Mouse (Mus musculus) adrenal gland, adult 18-20 months (tissue): ENCODE data around the gene AC129217.1. TPM values are rescaled to one million over a fixed set of nuclear protein-coding genes. Genes with fewer than 3 reads are reported as not detected.
"Not testable (repeated sequence)": the region's sequence is repeated elsewhere in the genome, so short reads cannot be mapped to it uniquely, and the experiment has no call there.

Source experiments
- DNase-seq, 2 experiments: peaks; one replicate each; pipeline ENCODE4 v3.0.0; 2021 to 2022; ENCODE audit warnings: low spot score in 2 of 2
- total RNA-seq, 2 experiments: library from RNA; stranded (reverse); gene quantifications; 1 replicate in 1 of 2; 2 replicates in 1 of 2; pipeline ENCODE4 v1.2.3; 2021

AC129217.1 gene
- total RNA-seq, 2 experiments from 2014 or later, result not detected

DNA sequence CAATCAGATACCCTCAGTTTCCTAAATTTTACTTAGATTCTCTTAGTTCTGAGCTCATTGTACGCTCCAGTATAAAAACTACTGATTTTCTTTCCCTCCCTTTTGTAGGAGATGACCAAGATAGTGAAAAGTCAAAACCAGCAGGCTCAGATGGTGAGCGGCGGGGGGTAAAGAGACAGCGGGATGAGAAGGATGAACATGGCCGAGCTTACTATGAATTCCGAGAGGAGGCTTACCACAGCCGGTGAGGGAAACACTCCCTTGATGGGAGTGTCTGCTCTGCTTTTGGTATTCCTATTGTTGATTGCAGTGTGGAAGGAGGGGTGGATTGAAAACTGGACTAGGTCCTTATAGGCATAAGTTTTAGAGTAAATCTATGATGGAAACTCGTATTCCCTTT lies 6.9 kb upstream of the AC129217.1 start:
- DNase-seq, result no peak

DNA sequence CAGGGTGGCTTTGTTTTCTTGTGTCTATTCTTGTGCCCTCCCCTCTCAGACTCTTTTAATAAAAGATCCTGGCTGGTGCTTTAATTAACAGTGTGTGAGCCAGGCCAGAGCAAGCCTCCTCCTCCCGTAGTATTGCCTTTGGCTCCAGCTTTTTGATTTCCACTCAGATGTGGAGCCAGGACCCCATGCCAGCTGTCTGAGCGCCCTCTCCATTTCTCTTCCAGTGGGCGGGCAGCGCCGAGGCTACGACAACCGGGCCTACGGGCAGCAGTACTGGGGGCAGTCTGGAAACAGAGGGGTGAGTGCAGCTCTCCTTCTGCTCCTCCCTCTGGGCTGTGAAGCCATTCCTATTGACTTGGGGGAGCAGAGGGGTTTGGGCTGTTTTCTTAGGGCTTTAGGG lies 1.1 kb downstream of the AC129217.1 start:
- no peak for DNase-seq

DNA sequence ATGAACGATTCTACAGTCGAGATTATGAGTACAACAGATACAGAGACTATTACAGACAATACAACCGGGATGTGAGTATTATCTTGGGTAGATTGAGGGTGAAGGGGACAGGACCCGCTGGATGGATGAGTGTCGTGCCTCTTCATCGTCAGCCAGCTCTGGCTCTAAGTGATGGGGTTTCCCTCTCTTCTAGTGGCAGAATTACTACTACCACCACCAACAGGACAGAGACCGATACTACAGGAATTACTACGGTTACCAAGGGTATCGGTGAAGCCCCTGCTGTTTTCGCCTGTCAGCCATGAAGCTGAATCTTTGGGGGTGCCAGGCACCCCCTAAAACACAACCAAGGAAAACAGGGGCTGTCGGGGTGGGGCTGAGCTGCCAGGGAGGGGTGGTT lies 1.7 kb downstream of the AC129217.1 start:
- DNase-seq, result no peak

DNA sequence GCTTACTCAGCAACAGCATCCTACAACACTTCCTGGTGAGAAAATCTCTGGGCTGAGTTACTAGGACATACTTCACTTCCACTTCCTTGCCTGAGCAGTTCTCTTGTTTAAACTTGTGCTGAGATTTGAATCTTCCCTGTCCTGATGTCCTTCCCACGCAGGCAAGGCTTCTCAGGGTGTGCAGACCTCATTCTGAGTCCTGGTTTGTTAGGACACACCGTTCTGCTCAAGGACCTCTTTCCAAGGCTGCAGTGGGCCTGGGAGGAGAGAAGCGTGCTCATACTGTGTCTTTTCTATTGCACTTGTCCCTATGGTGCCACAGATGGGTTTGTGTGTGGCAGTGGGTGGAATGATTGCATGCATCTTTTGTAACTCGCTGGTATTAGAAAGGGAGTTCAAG lies 3.4 kb downstream of the AC129217.1 start:
- DNase-seq, result no peak

DNA sequence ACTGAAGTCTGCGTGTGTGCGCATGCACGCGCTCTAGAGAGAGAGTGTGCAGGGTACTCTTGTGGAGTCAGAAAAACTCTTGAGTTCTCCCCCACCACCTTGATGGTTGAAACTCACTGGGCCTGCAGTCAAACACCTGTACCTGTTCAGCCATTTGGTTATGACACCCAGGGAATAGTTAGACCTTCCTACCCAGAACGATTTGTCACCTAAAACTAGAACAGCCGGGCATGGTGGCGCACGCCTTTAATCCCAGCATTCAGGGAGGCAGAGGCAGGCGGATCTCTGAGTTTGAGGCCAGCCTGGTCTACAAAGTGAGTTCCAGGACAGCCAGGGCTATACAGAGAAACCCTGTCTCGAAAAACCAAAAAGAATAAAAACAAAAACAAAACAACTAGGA lies 6.8 kb downstream of the AC129217.1 start:
- not testable (repeated sequence) for DNase-seq

DNA sequence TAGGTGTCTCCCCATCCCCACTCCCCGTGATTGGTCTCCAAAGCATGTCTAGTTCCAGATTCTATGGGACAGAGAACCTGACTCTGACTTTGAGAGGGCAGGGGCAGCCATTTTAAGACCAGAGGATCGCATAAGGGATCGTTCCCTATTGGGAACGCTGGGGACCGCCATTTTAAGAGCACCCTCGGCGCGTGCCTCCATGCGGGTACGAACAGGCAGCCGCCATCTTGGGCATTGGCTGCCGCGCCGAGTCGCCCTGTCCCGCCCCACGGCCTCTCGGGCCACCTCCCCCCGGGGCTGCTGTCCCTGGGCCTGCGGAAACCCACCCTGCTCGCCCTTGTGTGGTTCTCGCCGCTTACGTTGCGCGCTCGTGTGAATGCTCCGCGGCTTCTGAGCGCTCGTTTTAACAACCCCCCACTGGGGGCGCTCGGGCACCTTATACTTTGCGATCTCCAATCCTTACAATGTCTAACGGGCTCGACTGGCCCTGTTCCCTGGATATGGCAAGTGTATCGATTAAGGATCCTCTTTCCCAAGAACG lies 7.7 kb downstream of the AC129217.1 start, which contains the start of gene Bscl2:
TSS of gene Bscl2 (plus strand) at position 217 of the 541 bp plus-strand sequence.
- peak; percentile 72 to 80 for DNase-seq

DNA sequence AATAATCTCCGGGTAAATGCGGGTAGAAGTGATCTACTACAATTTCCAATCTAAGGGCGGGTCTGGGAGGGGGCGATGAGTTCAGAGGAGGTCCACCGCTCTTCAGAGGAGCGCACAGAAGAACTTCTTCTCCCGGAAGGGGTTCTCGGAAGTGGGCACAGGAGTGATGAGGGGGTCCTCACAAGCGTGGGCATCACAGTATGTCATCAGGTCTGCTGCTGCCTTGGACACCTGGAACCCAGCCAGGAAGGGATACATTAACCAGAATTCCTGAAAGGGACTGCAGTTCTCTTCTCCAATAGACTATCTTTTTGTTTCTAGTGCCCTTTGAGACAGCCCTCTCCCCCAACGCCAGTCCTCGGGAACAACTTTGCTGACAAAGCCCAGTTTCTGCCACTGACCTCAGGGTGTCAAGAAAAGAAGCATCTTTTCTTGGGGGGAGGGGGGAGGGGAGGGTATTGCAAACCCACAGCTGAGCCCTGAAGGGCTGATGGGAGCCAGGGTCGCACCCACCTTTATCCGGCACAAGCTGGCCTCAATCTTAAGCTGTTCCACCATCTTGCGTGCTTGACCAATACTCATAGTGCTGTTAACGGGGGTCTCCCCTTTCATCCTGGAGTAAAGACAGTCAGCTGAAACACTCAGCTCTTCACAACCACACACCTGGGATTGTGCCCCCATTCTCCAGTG lies 8.6 kb downstream of the AC129217.1 start:
- DNase-seq, result peak in 1 of 2 experiments; percentile 47

DNA sequence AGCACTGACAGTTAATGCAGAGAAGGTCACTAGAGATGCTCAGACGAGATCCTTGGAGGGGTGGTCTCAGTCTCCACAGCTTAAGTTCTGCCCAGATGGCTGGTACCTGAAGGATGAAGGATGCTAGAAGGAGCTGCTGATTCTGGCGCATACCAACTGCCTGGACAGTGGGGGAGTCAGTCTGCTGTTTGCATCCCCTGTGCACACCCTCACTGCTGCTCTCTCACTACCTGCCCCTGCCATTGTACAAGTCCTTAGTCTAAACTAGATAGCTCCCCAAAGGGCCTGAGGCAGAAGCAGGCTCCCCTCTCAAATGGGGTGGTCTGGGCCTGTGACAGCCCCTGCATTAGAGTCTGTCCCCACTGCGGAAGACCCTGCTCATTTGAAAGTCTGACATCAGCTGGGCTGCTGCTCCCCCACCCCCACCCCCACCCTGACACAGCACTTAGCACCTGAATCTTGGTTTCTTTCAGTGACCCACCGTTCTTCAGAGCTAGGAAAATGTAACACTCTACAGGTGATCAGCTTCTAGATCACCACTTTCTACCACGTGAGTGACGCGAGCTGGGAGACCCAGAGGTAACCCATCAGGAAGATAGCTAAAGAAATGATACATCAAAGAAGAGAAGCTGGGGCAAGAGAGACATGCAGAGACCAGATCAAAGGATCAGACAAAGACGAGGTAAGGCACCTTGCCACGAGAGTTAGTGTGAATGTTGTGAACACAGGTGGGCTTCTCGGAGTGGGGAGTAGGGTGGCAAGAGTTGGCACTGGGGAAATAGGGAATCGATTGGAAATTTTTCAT lies 9.7 kb downstream of the AC129217.1 start, which contains the start of gene Gng3:
TSS of gene Gng3 (minus strand) at position 92 of the 805 bp plus-strand sequence.
- no peak for DNase-seq

DNA sequence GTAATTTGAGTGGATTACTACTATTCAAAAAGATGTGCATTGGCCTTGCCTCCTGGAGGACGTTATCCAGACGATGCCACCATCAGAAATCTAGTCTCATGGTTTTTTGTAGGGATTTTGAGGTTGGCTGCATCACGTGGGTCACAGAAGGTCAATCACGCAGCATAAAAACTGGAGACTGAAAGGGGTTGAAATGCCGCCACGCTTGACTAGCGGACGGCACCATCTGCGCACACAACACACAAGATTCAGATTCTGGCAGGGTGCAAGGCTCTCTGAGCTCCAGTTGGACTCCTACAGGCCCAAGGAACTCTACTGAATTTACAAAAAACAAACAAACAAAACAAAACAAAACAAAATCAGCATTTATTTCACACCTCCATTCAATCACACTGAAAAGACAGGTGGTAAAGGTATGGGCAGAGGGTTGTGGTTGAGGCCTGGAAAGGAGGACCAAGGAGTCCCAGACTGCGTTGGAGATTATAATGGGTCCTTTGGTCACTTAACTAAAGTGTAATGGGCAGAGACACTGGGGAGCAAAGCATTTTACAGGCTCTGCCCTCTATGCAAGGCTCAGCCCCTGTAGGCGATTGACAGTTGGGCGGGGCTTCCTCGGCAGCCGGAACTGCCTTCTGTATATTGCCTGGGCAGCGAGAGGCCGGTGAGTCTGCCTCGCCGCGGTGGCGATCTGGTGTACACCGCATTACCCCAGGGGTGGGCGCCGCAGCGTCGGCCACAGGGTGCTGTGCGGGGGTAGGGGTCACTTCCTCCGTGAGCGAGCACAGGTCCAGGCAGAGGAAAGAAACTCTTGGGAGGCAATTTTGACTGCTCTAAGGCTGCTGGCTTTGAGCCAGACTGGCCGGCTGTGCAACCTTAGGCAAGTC lies 10.6 kb downstream of the AC129217.1 start:
- DNase-seq, result peak; percentile 74 to 76

DNA sequence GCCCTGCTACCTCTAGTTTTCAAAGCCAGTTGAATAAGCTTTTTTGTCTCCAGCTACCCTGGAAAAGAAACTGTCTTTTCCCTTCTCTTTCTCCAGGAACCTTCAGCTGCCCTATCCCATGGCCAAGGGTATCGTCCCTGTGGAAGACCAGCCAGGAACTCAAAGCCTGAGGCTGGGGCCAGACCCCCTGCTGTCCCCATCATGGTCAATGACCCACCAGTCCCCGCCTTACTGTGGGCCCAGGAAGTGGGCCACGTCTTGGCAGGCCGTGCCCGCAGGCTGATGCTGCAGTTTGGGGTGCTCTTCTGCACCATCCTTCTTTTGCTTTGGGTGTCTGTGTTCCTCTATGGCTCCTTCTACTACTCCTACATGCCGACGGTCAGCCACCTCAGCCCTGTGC lies 11.4 kb downstream of the AC129217.1 start:
- DNase-seq, result no peak

DNA sequence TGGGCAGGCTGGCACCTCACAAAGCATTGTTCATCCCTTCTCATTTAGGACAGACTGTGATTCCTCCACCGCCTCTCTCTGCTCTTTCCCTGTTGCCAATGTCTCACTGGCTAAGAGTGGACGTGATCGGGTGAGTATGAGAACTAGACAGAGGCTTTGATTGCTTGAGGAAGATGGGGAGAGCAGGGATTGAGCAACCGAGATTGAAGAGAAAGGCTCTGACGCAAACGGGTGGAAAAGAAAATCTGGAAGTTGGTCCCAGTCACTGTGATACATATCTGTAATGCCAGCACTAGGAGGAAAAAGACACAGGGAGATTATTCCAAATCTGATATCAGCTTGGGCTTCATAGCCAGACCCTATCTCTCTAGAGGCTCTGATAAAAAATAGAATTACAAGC lies 13.4 kb downstream of the AC129217.1 start:
- no peak for DNase-seq

DNA sequence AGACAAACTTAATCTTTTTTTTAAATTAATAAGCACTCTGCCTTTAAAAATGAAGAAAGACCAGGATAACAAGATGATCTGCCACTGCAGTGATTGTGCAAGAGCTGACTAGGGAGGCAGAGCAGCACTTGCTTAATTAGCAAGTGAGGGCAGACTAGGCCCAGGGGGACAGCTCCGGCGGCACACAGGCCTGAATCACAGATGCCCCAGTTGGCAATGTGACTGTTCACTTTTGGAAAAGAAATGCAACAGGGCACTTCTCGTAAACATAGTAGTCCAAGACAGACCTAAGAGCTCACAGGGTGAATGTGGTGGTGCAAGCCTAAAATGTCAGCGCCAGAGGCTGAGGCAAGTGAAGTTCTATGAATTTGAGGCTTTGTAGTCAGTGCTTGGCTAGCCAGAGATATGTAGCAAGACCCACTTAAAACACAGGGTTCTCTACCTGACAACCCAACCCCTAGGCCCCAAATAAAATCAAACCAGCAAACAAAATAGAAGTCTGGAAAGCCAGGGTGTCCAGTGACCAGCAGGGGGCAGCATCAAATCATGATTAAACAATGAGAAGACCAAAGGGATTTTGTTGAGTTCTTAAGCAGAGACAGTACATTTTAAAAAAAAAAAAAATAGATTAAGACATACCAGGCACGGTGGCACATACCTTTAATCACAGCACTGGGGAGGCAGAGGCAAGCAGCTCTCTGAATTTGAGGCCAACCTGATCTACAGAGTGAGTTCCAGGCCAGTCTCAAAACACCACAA lies 15.0 kb downstream of the AC129217.1 start:
- peak; percentile 70 to 81 for DNase-seq

DNA sequence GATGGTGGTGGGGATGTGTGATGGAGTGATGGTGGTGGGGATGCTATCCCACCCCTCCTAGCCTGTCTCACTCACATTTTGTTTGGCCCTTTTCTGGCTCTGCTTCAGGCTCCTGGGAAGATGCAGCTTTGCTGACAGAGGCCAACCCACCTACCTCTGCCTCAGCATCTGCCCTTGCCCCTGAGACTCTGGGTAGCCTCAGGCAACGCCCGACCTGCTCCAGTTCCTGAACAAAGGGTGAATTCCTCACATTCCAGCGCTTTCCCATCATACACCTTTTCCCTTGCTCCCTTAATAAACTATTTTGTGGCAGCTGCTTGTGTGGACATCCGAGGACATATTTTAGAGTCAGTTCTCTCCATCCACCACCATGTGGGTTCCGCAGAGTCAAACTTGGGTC lies 18.8 kb downstream of the AC129217.1 start:
- no peak for DNase-seq

DNA sequence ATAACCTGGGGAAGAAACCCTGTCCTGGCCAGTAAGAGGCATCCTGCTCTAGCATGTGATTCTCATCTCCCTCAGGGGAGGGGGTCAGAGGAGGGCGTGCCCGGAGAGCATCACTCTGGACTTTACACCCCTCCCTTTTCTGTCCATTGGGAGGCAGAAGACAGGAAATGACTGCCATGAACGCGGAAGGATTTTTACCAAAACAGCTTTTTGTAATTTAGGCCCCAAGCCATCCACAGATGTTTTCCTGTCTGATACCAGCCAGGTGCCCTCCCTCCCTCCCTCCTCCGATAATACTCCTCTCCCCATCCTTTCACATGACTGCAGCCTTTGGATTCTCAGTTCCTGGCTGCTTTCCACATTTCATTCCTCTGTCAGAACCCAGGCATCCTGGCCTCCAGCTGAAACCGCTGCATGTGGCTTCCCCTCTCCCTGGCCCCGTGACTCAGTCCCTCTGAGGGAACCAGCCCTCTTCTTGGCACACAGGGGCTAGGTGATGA lies 20.9 kb downstream of the AC129217.1 start, which contains the start of gene Lrrn4cl:
TSS of gene Lrrn4cl (plus strand) at position 367 of the 500 bp plus-strand sequence.
- DNase-seq, result peak in 1 of 2 experiments; percentile 30

DNA sequence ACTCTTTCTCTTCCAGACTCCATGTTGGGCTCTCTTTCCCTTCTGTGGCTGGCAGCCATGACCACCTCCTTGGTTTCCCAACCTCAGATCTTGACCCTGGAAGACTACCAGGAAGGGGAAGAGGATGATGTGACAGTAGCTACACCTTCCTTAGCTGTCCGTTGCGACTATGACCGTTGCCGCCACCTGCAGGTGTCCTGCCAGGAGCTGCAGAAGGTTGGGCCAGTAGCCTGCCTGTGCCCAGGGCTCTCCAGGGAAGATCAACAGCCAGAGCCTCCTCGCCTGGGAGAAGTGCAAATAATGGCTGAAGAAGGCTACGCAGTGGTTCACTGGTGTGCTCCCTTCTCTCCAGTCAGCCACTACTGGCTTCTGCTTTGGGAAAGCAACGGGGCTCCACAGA lies 22.1 kb downstream of the AC129217.1 start:
- no peak for DNase-seq

DNA sequence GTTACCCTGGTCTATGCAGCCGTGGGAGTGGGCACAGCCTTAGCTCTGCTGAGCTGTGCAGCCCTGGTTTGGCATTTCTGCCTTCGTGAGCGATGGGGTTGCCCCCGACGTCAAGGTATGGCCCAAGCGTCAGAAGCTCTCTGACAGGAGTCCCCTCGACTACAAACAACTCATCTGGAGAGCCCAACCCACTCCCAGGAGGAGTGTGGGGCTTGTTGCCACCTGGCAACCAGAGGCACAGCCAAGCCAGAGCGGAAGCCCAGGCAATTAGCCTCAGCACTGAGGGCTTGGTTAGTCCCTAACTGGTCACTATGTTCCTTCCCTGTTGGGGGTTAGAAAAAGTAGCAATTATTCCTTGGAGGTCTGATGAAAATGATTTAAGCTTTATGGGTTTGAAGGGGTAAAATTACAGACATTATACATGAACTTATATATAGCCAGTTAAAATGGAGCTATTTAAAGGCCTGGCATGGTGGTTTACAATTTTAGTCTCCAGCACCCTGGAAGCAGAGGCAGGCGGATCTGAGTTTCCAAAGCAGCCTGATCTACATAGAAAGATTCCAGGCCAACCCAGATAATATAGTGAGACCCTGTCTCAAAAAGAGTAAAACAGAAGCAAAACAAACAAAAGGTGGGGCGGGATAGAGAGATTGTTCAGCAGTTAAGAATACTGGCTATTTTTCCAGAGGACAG lies 22.8 kb downstream of the AC129217.1 start:
- DNase-seq, result no peak

DNA sequence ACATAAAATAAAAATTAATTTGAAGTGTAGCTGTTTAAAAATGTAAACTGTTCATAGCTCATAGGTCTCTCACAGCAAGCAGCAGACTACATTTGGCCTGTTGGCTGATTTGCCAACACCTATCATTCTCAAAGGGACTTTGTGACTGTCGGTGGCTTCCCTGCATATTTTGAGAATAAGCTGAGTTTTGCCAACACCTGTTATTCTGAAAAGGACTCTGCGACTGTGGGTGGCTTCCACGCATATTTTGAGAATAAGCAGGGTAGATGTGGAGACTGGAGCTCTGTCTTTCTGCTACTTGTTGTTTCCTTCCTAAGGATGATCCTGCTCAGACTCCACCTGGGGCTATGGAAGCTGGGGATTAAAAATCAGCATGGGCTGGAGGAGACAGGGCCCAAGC lies 23.5 kb downstream of the AC129217.1 start:
- no peak for DNase-seq

DNA sequence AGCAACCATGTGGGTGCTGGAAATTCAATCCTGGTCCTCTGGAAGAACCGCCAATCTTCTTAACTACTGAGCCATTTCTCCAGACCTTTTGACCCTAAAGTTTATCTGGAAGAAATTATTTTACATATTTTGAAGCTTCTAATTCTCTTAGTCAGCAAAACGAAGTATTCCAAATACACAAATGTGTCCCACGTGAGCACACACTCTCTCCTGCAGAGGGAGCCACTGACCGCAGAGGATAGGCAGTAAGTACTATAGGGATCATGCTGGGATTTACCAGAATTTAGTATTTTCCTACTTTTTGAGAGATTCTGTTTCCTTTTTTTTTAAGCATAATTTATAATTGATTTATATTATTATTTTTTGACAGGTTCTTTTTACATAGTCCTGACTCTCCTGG lies 28.1 kb downstream of the AC129217.1 start:
- DNase-seq, result no peak

DNA sequence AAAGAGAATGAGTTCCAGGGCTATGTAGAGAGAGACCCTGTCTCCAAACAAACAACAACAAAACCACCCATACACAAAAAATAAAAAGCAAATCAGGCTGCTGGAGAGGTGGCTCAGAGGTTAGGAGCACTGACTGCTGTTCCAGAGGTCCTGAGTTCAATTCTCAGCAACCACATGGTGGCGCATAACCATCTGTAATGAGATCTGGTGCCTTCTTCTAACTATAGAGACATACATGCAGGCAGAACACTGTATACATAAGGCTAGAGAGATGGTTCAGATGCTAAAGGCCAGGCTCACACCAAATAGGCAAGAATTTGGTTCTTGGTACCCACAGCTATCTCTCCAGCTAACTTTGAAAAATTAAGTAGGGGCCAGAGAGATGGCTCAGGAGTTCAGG lies 29.4 kb downstream of the AC129217.1 start:
- no peak for DNase-seq
